Mouse (Mus musculus) intestine, postnatal 0 days (tissue): Measurements from ENCODE around the gene Ptprz1. TPM values are rescaled to one million over a fixed set of nuclear protein-coding genes. Genes with fewer than 3 reads are reported as not detected.

Source experiments
- ATAC-seq: fragments of 200-750 bp; cut with Nextera tagmentation; 2 replicates; pipeline ENCODE4 v1.8.0; 2017; ENCODE audit warnings: mild to moderate bottlenecking, moderate TSS enrichment, moderate library complexity
- H3K27ac ChIP-seq: fragments of 300-500 bp; sonication (generic); 2 replicates; pipeline ENCODE4 v1.5.1; 2014; ENCODE audit warnings: mild to moderate bottlenecking, low read depth, low read length, moderate library complexity
- H3K27me3 ChIP-seq: fragments of 300-500 bp; sonication (generic); replicated peaks from 2 replicates; pipeline ENCODE4 v1.6.1; 2014; ENCODE audit warnings: low read length, mixed read lengths; ENCODE audit not compliant: control insufficient read depth, insufficient read depth
- H3K36me3 ChIP-seq: fragments of 300-500 bp; sonication (generic); 2 replicates; pipeline ENCODE4 v1.6.1; 2014; ENCODE audit warnings: mild to moderate bottlenecking, moderate library complexity; ENCODE audit not compliant: control insufficient read depth, insufficient read depth
- H3K4me1 ChIP-seq: fragments of 300-500 bp; sonication (generic); replicated peaks from 2 replicates; pipeline ENCODE4 v1.6.1; 2014; ENCODE audit warnings: antibody characterized with exemption, low read length, mixed read lengths; ENCODE audit not compliant: control insufficient read depth, insufficient read depth
- H3K4me2 ChIP-seq: fragments of 300-500 bp; sonication (generic); replicated peaks from 2 replicates; pipeline ENCODE4 v1.6.1; 2014; ENCODE audit warnings: low read depth, mild to moderate bottlenecking, moderate library complexity
- H3K4me3 ChIP-seq: fragments of 300-500 bp; sonication (generic); 2 replicates; pipeline ENCODE4 v1.5.1; 2014; ENCODE audit warnings: low read depth, low read length
- H3K9ac ChIP-seq: fragments of 300-500 bp; sonication (generic); 2 replicates; pipeline ENCODE4 v1.6.1; 2014; ENCODE audit warnings: mild to moderate bottlenecking, low read depth, low read length
- H3K9me3 ChIP-seq: fragments of 300-500 bp; sonication (generic); 2 replicates; pipeline ENCODE4 v1.6.1; 2016; ENCODE audit warnings: mixed run types; ENCODE audit not compliant: control insufficient read depth
- CTCF ChIP-seq: sonication (generic); IDR thresholded peaks from 2 replicates; pipeline ENCODE4 v1.5.1; 2016; ENCODE audit warnings: low read depth, mild to moderate bottlenecking, control low read depth, antibody characterized with exemption, moderate library complexity
- WGBS: fragments of 180-500 bp; shearing (Covaris S2); extraction: QIAGEN DNeasy Blood & Tissue Kit; methylation state at CpG from one replicate; pipeline ENCODE4 v1.1.7; 2014; 5-methylcytosine and 5-hydroxymethylcytosine counted together
- polyA plus RNA-seq: library from polyadenylated mRNA; unstranded; fragments of >200 nt; fragmentation: Nextera tagmentation; extraction: Ambion mirVana; gene quantifications from 2 replicates; pipeline ENCODE4 v1.2.1, GENCODE M21; 2015

The Ptprz1 gene
- polyA plus RNA-seq, 1 experiment from 2014 or later = 3.5 TPM

DNA sequence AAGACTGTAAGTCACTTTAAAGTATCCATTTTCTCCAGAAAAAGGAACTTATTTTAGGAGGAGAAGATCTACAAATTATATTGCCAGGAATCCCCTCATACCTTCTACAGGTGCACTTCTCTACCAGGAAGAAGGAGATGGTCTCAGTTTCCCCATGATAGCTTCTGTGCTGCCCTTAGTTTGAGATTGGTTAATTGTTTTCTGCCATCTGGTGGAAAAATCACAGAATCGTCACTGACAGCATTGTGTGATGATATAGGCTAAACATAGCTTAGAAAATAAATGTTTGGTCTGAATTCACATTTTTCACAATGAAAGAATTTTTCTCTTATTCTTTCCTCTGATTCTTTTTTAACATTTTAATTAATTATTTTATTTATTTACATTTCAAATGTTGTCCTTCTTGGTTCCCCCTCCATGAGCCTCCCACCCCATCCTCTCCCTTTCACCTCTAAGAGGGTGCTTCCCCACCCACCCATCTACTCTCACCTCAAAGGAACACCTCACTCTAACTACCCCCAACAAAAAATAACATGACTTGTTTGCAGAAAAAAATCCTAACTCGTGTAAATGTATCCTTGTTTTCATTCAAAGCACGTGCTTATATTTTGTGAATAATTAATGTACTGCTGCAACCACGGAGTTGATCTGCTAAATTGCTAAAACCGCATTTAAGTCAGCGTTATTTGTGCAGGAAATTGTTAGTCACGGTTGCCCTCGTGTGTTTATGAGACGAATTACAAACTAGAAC lies 108.6 kb downstream of the Ptprz1 start:
- Histone ChIP-seq H3K9ac (no peak overlapping the region), H3K9me3 (no peaks in the 10 kb centered on the region), H3K36me3 (no peaks in the 10 kb centered on the region), H3K27ac (no peak overlapping the region), H3K4me2 (no peak overlapping the region), H3K4me1 (no peaks in the 10 kb centered on the region), H3K27me3 (no peaks in the 10 kb centered on the region), H3K4me3 (no peak overlapping the region)
- WGBS = 8% methylated on average over 9 of the region's 9 CpGs
- peak; percentile 53 for TF ChIP-seq CTCF
- ATAC-seq = no peak

DNA sequence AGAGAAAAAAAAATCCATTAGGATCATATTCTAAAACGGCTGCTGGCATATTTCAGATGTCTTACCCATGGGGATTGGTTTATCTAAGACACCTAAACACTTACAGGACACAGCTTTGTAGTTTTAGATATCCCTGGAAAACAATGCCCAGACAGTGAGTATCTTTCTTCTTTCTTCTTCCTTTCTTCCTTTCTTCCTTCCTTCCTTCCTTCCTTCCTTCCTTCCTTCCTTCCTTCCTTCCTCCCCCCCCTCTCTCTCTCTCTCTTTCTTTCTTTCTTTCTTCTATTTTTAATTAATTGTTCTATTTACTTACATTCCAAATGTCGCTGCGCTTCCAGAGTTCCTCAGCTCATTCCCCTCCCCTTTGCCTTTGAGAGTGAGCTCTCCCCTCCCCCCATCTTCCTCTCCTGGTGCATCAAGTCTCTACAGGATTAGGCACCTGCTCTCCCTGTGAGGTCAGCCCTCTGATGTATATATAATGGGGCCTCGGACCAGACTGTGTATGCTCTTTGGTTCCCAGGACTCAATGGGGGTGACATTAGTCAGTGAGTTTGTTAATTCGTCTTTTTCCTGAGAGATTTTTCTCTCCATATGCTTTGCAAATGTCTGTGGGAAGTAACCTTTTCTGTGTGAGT lies 109.3 kb downstream of the Ptprz1 start:
- ATAC-seq = no peak
- H3K9ac ChIP-seq = no peak overlapping the region
- H3K4me1 ChIP-seq = no peaks in the 10 kb centered on the region
- no peak for TF ChIP-seq CTCF
- no peak overlapping the region for H3K4me3 ChIP-seq
- H3K27ac ChIP-seq = no peak overlapping the region
- H3K36me3 ChIP-seq = no peaks in the 10 kb centered on the region
- H3K27me3 ChIP-seq = no peaks in the 10 kb centered on the region
- no peak overlapping the region for H3K4me2 ChIP-seq
- 13% methylated on average over 5 of the region's 5 CpGs for WGBS
- H3K9me3 ChIP-seq = no peaks in the 10 kb centered on the region

DNA sequence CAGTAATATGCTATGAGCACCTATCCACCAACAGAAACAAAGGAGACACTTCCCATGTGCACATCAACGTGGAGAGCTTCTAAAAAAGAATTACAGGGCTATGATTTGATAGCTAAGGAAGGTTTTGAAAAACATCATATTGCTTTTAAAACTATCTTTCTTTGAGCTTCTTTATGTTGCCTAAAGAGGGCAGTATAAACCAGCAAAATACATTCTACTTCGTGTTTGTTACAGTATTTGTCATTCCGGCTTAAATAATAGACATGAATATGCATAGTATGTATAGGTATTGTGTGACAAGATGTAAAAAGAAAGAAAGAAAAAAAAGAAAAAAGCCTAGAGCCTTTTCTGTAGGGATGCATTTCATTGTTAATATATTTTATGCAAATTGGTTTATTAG lies 127.8 kb downstream of the Ptprz1 start:
- Histone ChIP-seq H3K9me3 (no peaks in the 10 kb centered on the region), H3K4me3 (no peak overlapping the region), H3K4me2 (no peak overlapping the region), H3K4me1 (no peaks in the 10 kb centered on the region), H3K9ac (no peak overlapping the region), H3K27ac (no peak overlapping the region), H3K36me3 (no peaks in the 10 kb centered on the region), H3K27me3 (no peaks in the 10 kb centered on the region)
- no peak for ATAC-seq
- peak; percentile 55 for TF ChIP-seq CTCF
- WGBS = 20% methylated on average over 3 of the region's 3 CpGs

DNA sequence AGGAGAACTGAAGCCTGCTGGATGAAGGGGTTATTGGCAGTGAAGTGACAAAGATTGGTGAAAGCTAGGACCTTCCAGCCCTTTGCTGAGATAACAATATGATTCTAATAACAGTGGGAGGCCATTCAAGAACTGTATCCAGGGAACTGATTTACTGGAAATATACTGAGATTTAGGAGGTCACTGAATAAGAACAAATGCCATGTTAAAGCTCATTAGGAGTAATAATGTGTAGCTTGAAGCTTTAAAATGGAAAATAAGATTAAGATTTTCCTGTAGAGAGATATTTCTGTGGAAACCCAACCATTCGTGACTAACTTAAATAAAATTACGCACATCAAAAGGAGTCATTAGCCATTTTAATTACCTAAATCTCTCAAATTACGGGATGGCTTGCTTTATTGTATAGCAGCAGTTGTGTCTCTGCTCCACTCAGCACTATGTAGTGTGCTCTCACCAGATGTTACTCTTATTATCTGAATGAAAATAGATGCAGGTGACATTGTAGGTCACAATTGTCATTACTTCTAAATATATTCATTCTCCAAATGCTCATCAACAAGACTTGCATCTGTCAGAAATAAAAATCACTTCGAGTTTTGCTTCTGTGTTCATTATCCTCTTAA lies 139.8 kb downstream of the Ptprz1 start:
- H3K4me2 ChIP-seq = no peak overlapping the region
- no peaks in the 10 kb centered on the region for H3K9me3 ChIP-seq
- no peak for ATAC-seq
- H3K4me3 ChIP-seq = no peak overlapping the region
- no peak for TF ChIP-seq CTCF
- no peaks in the 10 kb centered on the region for H3K4me1 ChIP-seq
- no peak overlapping the region for H3K9ac ChIP-seq
- no peaks in the 10 kb centered on the region for H3K36me3 ChIP-seq
- 73% methylated on average over 4 of the region's 4 CpGs for WGBS
- no peak overlapping the region for H3K27ac ChIP-seq
- H3K27me3 ChIP-seq = no peaks in the 10 kb centered on the region

DNA sequence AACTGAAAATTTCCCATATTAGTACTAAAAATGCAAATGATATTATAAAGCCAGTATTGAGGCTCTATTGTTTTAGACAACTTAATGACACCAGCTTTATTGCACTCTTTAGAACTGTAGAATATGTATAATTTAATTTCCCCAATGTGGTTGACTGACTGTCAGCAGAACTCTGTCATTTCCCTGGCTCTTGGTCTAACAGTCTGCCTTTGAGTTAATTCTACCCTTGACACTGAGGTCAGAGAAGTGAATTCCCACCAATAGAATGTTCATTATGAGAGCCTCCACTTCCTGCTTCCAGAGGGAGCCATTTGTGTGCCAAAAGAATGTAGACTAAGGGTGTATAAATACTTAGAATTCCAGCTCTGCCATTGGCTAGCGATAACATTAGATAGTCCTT lies 152.9 kb downstream of the Ptprz1 start:
- no peaks in the 10 kb centered on the region for H3K4me1 ChIP-seq
- no peak for ATAC-seq
- no peaks in the 10 kb centered on the region for H3K9me3 ChIP-seq
- no peaks in the 10 kb centered on the region for H3K36me3 ChIP-seq
- no peak overlapping the region for H3K4me3 ChIP-seq
- no peak overlapping the region for H3K4me2 ChIP-seq
- 39% methylated on average over 1 of the region's 1 CpGs for WGBS
- TF ChIP-seq CTCF = no peak
- no peak overlapping the region for H3K9ac ChIP-seq
- no peak overlapping the region for H3K27ac ChIP-seq
- no peaks in the 10 kb centered on the region for H3K27me3 ChIP-seq

DNA sequence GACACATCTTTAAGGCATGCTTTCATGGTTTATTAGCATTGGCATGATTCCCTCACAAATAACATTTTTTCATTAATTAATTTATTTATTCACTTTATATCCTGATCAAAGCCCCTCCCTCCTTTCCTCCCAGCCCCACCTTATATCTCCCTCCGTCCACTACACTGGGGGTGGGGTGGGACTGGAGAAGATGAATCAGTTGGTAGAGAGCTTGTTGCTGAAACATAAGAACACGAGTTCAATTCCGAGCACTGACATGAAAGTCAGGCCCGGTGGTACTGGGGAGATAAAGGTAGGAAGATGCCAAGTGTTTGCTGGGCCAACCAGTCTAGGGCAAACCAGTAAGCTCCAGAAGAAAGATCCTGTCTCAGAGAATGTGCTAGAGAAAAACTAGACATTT lies 173.5 kb downstream of the Ptprz1 start:
- H3K27me3 ChIP-seq = no peaks in the 10 kb centered on the region
- no peak overlapping the region for H3K27ac ChIP-seq
- H3K4me3 ChIP-seq = no peak overlapping the region
- H3K9me3 ChIP-seq = no peaks in the 10 kb centered on the region
- no peak overlapping the region for H3K4me2 ChIP-seq
- H3K9ac ChIP-seq = no peak overlapping the region
- no peak for TF ChIP-seq CTCF
- H3K4me1 ChIP-seq = no peaks in the 10 kb centered on the region
- no peak for ATAC-seq
- H3K36me3 ChIP-seq = no peaks in the 10 kb centered on the region
- 82% methylated on average over 4 of the region's 4 CpGs for WGBS
